Mouse (Mus musculus): ENCODE data around the gene Brcc3.

The Brcc3 gene

GRCm38 (mm10) chrX:75415936-75416785 is at the start of gene Brcc3, which contains the start of the genes Cmc4 and Mtcp1:
TSS of gene Brcc3 (plus strand) at chrX:75416628.
TSS of gene Cmc4 (minus strand) at chrX:75416584.
TSS of gene Mtcp1 (minus strand) at chrX:75416588.
- DNase-seq (ENCODE audit: low read depth, low spot score), result peak; percentile 74

DNA sequence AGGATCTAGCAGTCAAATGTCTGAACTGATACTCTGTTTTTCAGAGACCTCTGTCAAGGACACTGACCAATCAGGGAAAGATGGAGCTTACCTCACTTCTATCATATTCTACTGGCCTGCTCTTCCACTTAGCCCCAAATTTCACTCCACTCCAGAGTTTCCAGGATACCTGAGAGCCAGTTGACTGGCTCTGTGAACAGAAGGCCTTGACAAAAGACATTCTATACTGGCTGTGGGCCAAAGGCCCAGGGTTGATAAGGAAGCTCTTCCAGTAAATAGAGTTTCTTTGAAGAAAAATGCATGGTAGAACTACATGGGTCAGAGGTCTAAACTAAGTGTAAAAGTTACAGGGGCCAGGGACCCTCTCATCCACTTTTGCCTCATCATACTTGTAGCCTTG is 46.2 kb upstream of the Brcc3 start:
- no peak for DNase-seq (ENCODE audit: low read depth, low spot score)

DNA sequence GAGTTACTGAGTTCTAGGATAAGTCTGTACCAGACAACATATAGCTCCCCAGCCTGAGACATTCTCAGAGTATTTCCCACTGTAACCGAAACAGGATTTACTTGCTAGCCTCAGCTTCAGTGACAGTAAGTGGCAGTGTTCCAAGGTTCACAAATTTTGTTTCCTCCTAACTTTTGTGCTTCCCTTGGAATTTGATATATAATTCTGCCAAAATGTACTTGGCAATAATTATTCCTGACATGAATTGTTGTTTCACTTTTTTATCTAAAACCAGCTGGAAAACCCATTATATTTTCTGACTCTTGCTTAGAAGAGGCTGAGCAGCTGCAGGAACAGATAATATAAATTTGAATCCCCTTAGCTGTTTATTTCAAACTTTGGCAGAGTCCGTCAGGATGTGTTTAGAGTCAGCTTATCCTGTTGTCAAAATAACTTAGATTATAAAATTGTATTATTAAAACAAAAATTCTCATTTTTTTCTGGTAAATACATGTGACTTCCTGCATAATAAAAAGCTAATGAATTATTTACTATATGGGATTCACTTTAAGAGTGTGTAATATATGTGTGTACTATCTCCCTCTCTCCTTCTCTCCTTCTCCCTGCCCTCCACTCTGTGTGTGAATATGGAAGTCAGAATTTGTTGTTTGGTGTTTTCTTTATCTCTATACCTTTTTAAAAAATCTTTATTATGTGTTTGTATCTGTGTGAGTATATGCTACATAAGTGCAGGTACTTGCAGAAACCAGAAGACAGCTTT is 43.6 kb upstream of the Brcc3 start:
- no peak for DNase-seq (ENCODE audit: low read depth, low spot score)

- DNase-seq (ENCODE audit: low read depth, low spot score), result no peak
These were observed 39.6 kb upstream of the Brcc3 start for GRCm38 (mm10) chrX:75376815-75377214.

DNA sequence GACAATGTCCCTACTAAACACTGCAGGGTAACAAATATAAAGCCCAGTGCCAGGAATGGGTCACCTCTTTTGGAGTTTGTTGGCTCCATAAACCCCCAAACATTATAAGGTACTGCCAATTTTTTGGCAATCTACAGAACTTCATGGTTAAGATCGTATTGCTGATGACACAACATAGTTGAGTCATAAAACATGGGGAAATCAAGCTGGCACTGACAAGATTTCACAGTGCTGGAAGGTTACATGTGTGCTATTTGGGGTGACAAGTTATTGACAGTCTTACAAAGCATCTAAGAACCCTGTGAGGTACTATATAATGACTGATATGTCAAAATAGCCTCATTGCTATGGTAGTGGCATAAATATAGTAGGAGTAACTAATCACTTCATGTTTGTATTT is 35.3 kb upstream of the Brcc3 start:
- DNase-seq (ENCODE audit: low read depth, low spot score), result no peak

- DNase-seq (ENCODE audit: low read depth, low spot score), result no peak
These were observed 34.7 kb upstream of the Brcc3 start for GRCm38 (mm10) chrX:75381699-75382098.

GRCm38 (mm10) chrX:75382195-75382771 is 34.1 kb upstream of the Brcc3 start, which contains the start of the genes Fundc2 and F8:
TSS of gene Fundc2 (plus strand) at chrX:75382399.
TSS of gene F8 (minus strand) at chrX:75382615.
- DNase-seq (ENCODE audit: low read depth, low spot score), result peak; percentile 67

DNA sequence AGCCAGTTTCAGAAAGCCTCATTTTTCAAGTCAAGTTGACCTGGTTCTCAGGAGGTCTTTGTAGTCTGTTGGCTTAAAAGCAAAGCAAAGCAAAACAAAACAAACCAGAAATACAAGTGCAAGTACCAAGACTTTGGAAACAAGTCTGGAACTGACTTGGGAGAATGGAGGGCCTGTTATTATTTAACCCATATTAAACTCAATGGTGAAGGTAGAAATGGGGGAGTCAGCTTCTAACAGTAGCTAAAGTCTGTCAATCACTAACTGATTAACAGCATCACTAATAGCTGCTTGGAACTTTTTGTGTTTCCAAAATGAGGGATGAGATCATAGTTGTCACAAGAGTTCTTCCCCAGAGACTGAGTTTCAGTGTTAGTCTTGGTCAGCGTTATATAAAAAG is 17.0 kb upstream of the Brcc3 start:
- DNase-seq (ENCODE audit: low read depth, low spot score), result no peak

DNA sequence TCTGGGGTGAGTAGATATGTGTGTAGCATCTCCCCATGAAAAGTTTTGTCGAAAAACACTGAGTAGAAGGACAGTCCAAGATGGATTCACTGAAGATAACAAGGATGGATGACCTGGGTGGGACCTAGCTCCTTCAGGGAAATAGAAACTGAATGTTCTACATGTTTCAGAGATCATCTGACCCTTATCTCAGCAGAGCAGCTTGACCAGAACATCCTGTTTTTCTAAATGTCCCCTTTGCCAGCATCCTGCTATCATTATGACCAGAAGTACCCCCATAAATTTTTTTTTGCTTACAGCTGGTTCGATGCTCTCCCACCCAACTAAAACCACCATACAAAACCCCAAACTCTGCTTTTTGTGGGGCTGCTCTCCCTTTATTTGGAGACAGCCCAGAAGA is 13.8 kb upstream of the Brcc3 start:
- DNase-seq (ENCODE audit: low read depth, low spot score), result no peak

- no peak for DNase-seq (ENCODE audit: low read depth, low spot score)
These were observed 13.1 kb upstream of the Brcc3 start for GRCm38 (mm10) chrX:75403350-75403749.

DNA sequence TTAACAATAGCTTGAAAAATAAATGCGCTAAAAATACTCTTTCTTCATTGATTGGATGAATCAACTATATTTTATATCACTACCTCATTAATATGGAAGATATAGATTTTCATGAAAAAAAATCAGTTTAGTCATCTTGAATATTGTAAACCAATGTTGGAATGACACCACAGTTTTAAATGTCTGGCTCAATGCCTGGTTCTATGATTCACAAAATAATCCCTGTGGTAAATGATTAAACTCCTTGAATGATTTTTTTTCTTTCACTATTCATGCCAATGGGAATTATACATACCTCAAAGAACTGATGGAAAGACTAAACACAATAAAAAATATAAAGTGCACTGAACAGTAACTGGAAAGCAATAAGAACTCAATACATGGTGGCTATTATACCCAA is 6.7 kb upstream of the Brcc3 start:
- no peak for DNase-seq (ENCODE audit: low read depth, low spot score)

GRCm38 (mm10) chrX:75454597-75454996 is 38.2 kb downstream of the Brcc3 start:
- no peak for DNase-seq (ENCODE audit: low read depth, low spot score)

- DNase-seq (ENCODE audit: low read depth, low spot score), result peak; percentile 26
These were observed 58.8 kb downstream of the Brcc3 start for GRCm38 (mm10) chrX:75475182-75475644.

- no peak for DNase-seq (ENCODE audit: low read depth, low spot score)
These were observed 73.5 kb downstream of the Brcc3 start for GRCm38 (mm10) chrX:75489886-75490285.

Measured in telencephalon, adult 2 months (tissue).